Mouse (Mus musculus) spleen, adult 12 weeks (tissue): ENCODE data around the gene Ablim1.
A peak's percentile ranks its signal among the peaks of the same experiment; 100 is the strongest.

Experiments used
- DNase-seq: peaks from one replicate; pipeline ENCODE4 v3.0.0; 2022; ENCODE audit warnings: low spot score

Ablim1 gene

GRCm38 (mm10) chr19:57073450-57073849 lies 241.3 kb downstream of the Ablim1 start:
- DNase-seq = no peak

- no peak for DNase-seq
Observed at GRCm38 (mm10) chr19:57072756-57073155, 242.0 kb downstream of the Ablim1 start.

GRCm38 (mm10) chr19:57067108-57067613 lies 247.6 kb downstream of the Ablim1 start:
- no peak for DNase-seq

GRCm38 (mm10) chr19:57066313-57066712 lies 248.4 kb downstream of the Ablim1 start:
- peak; percentile 15 for DNase-seq

GRCm38 (mm10) chr19:57062746-57063145 lies 252.0 kb downstream of the Ablim1 start:
- DNase-seq = no peak

GRCm38 (mm10) chr19:57059018-57059580 lies 255.6 kb downstream of the Ablim1 start:
- DNase-seq = no peak

- DNase-seq = no peak
Observed at GRCm38 (mm10) chr19:57057568-57057967, 257.2 kb downstream of the Ablim1 start.

- no peak for DNase-seq
Observed at GRCm38 (mm10) chr19:57055215-57056120, 259.3 kb downstream of the Ablim1 start.

GRCm38 (mm10) chr19:57052959-57053358 lies 261.8 kb downstream of the Ablim1 start:
- no peak for DNase-seq

- no peak for DNase-seq
Observed at GRCm38 (mm10) chr19:57052016-57052415, 262.7 kb downstream of the Ablim1 start.

- no peak for DNase-seq
Observed at GRCm38 (mm10) chr19:57049592-57050090, 265.1 kb downstream of the Ablim1 start.

- DNase-seq = no peak
Observed at GRCm38 (mm10) chr19:57047671-57048320, 266.9 kb downstream of the Ablim1 start.

- no peak for DNase-seq
Observed at GRCm38 (mm10) chr19:57039258-57039657, 275.5 kb downstream of the Ablim1 start.

- no peak for DNase-seq
Observed at GRCm38 (mm10) chr19:57036860-57037259, 277.9 kb downstream of the Ablim1 start.

GRCm38 (mm10) chr19:57031582-57031981 lies 283.1 kb downstream of the Ablim1 start:
- no peak for DNase-seq

- DNase-seq = no peak
Observed at GRCm38 (mm10) chr19:57029461-57029860, 285.3 kb downstream of the Ablim1 start.

- DNase-seq = no peak
Observed at GRCm38 (mm10) chr19:57028327-57029179, 286.2 kb downstream of the Ablim1 start.

GRCm38 (mm10) chr19:57026501-57026900 lies 288.2 kb downstream of the Ablim1 start:
- no peak for DNase-seq

- DNase-seq = no peak
Observed at GRCm38 (mm10) chr19:57017785-57018179, 296.9 kb downstream of the Ablim1 start.

GRCm38 (mm10) chr19:57016995-57017784 lies 297.5 kb downstream of the Ablim1 start:
- no peak for DNase-seq

- peak; percentile 4 for DNase-seq
Observed at GRCm38 (mm10) chr19:57014808-57015207, 299.9 kb downstream of the Ablim1 start.
